Comparison of ENCODE assay signal across 7 mouse cellular contexts in the genomic region with DNA sequence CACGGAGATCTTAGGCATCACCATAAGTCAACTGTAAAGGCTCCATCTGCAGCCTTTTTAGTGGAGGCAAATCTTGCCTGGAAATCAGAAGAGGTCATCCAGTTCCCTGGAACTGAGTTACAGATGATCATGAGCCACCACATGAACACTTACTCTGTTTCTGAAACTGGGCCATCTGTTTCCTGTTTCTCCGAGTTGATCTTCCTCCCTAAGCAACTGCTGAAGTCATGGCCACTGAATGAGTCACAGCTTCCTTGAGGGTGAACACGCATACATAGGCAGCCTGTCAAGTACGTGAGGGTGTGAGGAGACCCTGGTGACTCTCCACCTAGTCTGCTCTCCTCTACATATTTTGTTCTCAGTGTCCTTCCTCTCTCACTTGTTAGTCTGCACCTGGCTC. TPM values are rescaled to one million over a fixed set of nuclear protein-coding genes. Genes with fewer than 3 reads are reported as not detected.
DNase-seq lines count a peak whose midpoint lies in the region; ATAC-seq lines count a peak whose summit lies in the region.

No protein-coding gene starts in this region.

- H3K4me2 ChIP-seq in liver, embryonic 13.5 days, result no peak overlapping the region

- H3K4me1 ChIP-seq in liver, embryonic 13.5 days (replicated peaks), result no peaks in the 10 kb centered on the region

- H3K4me3 ChIP-seq in liver, embryonic 13.5 days (replicated peaks), result no peak overlapping the region

- ATAC-seq in activated CD4-positive, CD25-positive, alpha-beta regulatory T cell, adult 4 months, result peak; percentile 99
- ATAC-seq in liver, embryonic 13.5 days (ENCODE audit: low read depth), result peak; percentile 63
- ATAC-seq in erythroid progenitor cell, adult 5-6 weeks (replicated peaks; ENCODE audit: low FRiP score, poor library complexity, severe bottlenecking), result no peak

- H3K9ac ChIP-seq in liver, embryonic 13.5 days, result no peak overlapping the region

- no peaks in the 10 kb centered on the region for H3K27me3 ChIP-seq in liver, embryonic 13.5 days

- H3K36me3 ChIP-seq in liver, embryonic 13.5 days, result no peaks in the 10 kb centered on the region

- WGBS in liver, embryonic 13.5 days (ENCODE audit: insufficient replicate concordance), result 14% methylated on average over 4 of the region's 4 CpGs

- no peak overlapping the region for H3K27ac ChIP-seq in liver, embryonic 13.5 days

- peak; percentile 82 for DNase-seq in CD4-positive, CD25-positive, alpha-beta regulatory T cell, adult 2 months (ENCODE audit: low read depth, low spot score)
- DNase-seq in gastrocnemius, postnatal 25 days, result peak; percentile 47
- peak; percentile 14 to 17 for DNase-seq in kidney, adult 8-10 months
- peak; percentile 11 for DNase-seq in liver, embryonic 13.5 days
- DNase-seq in spleen, adult 12 weeks (ENCODE audit: low spot score), result peak; percentile 23

- H3K9me3 ChIP-seq in liver, embryonic 13.5 days (replicated peaks), result no peaks in the 10 kb centered on the region

RNA-seq across cellular contexts. Expression of a gene that starts 41.4 kb away (rescaled TPM):
- 10 to 100 TPM; 16.9 to 17.2 TPM for polyA plus RNA-seq in activated CD4-positive, CD25-positive, alpha-beta regulatory T cell, adult 4 months (2017; shearing (Covaris generic))
- total RNA-seq in gastrocnemius, postnatal 25 days (2021), result 10 to 100 TPM in 1 of 2 experiments, 1 to 10 TPM in 1; 9.3 to 15.8 TPM
- 8.2 and 11.2 TPM in 2 replicates for polyA plus RNA-seq in liver, embryonic 13.5 days (2015; fragmentation: Nextera tagmentation; extraction: Ambion mirVana)
- total RNA-seq in erythroid progenitor cell, adult 5-6 weeks (2015; ENCODE audit: low replicate concordance), result 86.9 and 121 TPM in 2 replicates
- 92.8 and 112 TPM in 2 replicates for total RNA-seq in erythroid progenitor cell, adult 5-6 weeks (2017; ENCODE audit: low replicate concordance)

Comparison
In these comparisons a context has a peak if more than half of its experiments do, and no peak if none do; other contexts are left out.
1. DNase-seq: peak in every context shown above with its lines; median percentile 82 in CD4-positive, CD25-positive, alpha-beta regulatory T cell, adult 2 months; 47 in gastrocnemius, postnatal 25 days; 23 in spleen, adult 12 weeks; 16 in kidney, adult 8-10 months; 11 in liver, embryonic 13.5 days.
2. RNA of a gene that starts 41.4 kb away (total RNA-seq): 86.9 to 121 TPM in erythroid progenitor cell, adult 5-6 weeks; 9.3 to 15.8 TPM in gastrocnemius, postnatal 25 days; every median in the first group is over 4 times any median in the second.